Mouse (Mus musculus) limb, embryonic 12.5 days (tissue): Measurements from ENCODE around the gene Inpp5b. TPM values are rescaled to one million over a fixed set of nuclear protein-coding genes. Genes with fewer than 3 reads are reported as not detected.
"Not testable (repeated sequence)": the region's sequence is repeated elsewhere in the genome, so short reads cannot be mapped to it uniquely, and the experiment has no call there.

ENCODE experiments used
- ATAC-seq: fragments of 200-750 bp; cut with Nextera tagmentation; 2 replicates; pipeline ENCODE4 v1.8.0; 2017; ENCODE audit warnings: low read depth, moderate TSS enrichment; ENCODE audit not compliant: insufficient number of reproducible peaks, insufficient read depth, low FRiP score, low TSS enrichment
- H3K27ac ChIP-seq: fragments of 300-500 bp; sonication (generic); 2 replicates; pipeline ENCODE4 v1.5.1; 2016; ENCODE audit warnings: mild to moderate bottlenecking, moderate library complexity
- H3K27me3 ChIP-seq: fragments of 300-500 bp; sonication (generic); 2 replicates; pipeline ENCODE4 v1.6.1; 2016; ENCODE audit warnings: mild to moderate bottlenecking, moderate library complexity
- H3K36me3 ChIP-seq: fragments of 300-500 bp; sonication (generic); 2 replicates; pipeline ENCODE4 v1.6.1; 2016; ENCODE audit warnings: mild to moderate bottlenecking, moderate library complexity
- H3K4me1 ChIP-seq: fragments of 300-500 bp; sonication (generic); replicated peaks from 2 replicates; pipeline ENCODE4 v1.6.1; 2016
- H3K4me2 ChIP-seq: fragments of 300-500 bp; sonication (generic); 2 replicates; pipeline ENCODE4 v1.6.1; 2016; ENCODE audit warnings: mild to moderate bottlenecking, moderate library complexity
- H3K4me3 ChIP-seq: fragments of 300-500 bp; sonication (generic); replicated peaks from 2 replicates; pipeline ENCODE4 v1.5.1; 2016; ENCODE audit warnings: mild to moderate bottlenecking
- H3K9ac ChIP-seq: fragments of 300-500 bp; sonication (generic); replicated peaks from 2 replicates; pipeline ENCODE4 v1.6.1; 2016; ENCODE audit warnings: mild to moderate bottlenecking, moderate library complexity
- H3K9me3 ChIP-seq: fragments of 300-500 bp; sonication (generic); 2 replicates; pipeline ENCODE4 v1.6.1; 2016; ENCODE audit warnings: mild to moderate bottlenecking, moderate library complexity
- WGBS: fragments of 180-500 bp; shearing (Covaris S2); methylation state at CpG from one replicate; pipeline ENCODE4 v1.1.7; 2016; 5-methylcytosine and 5-hydroxymethylcytosine counted together
- polyA plus RNA-seq: library from polyadenylated mRNA; unstranded; fragments of >200 nt; fragmentation: Nextera tagmentation; extraction: Ambion mirVana; gene quantifications from 2 replicates; pipeline ENCODE4 v1.2.1, GENCODE M21; 2016

Inpp5b gene
- polyA plus RNA-seq, 1 experiment from 2014 or later, result 25.0 TPM

DNA sequence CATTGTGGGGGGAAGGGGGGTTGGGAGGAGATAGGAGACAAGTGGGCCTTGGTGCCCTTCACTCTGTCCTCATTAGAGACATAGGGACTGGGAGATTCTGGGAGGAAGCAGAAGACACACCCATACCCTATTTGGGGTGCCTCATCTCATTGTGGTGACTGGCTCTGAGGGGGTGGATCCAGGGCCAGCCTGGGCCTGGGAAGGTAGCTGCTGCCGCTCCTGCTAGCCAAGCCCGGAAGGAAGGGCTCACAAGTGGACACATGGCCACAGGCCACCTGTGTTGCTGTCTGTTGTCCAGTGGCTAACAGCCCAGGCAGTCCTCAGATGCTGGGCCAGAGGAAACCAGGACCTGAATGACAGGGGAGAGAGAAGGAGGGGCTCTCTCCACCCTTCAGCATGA lies 38.2 kb upstream of the Inpp5b start:
- Histone ChIP-seq H3K4me2 (peak overlapping the region; percentile 84), H3K9ac (no peak overlapping the region; the same call in 1 of the 2 replicates), H3K4me1 (peaks cover 75% of the 10 kb centered on the region), H3K9me3 (no peaks in the 10 kb centered on the region), H3K27ac (peak overlapping the region; percentile 96), H3K4me3 (peak overlapping the region; percentile 8), H3K27me3 (no peaks in the 10 kb centered on the region), H3K36me3 (peaks cover 26% of the 10 kb centered on the region)
- WGBS, result 21% methylated on average over 2 of the region's 2 CpGs
- ATAC-seq, result no peak

DNA sequence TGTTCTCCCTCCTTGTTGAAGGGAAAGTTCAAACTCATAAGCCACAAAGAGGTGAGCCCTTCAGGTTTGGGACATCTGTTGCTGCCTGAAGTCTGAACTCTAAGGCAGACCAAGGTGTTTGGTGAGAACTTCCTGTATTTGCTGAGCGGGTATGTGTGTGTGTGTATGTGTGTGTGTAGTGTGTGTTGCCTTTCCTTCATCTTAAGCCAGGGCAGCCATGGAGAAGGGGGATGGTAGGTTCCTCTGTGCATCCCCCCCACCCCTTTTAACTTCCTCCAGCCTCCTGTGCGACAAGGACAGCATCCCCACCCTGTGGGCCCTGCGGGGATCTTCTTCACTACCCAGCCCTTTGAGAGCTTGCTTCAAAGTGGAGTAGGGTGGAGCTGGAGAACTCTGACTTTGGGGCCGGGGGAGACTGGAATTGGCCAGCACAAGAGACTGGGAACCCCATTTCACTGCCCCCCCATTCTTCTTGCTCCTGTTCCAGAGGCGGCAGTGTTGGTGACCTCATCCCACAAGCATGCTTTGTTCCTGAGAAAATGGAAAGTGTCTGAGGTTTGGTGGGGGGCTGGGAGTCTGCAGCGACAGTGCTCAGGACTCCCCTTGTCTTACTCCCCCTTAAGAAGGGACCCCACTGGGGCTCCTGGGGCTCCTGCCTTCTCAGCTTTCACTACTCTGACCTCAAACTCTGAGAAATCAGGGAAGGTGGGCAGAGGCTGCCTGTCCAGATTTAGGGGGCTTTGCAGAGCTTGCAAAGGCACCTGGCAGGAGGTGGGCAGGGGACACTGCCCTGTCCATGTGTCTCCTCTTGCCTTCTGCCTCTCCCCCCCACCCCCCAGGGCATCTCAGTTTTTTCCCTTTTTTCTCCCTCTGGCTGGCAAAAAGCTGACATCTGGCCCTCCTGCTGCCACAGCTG lies 37.5 kb upstream of the Inpp5b start:
- Histone ChIP-seq H3K9me3 (no peaks in the 10 kb centered on the region), H3K4me1 (peaks cover 82% of the 10 kb centered on the region), H3K4me3 (peak overlapping the region; percentile 8), H3K27me3 (no peaks in the 10 kb centered on the region), H3K27ac (peak overlapping the region; percentile 96), H3K4me2 (peak overlapping the region; percentile 84), H3K9ac (peak overlapping the region; percentile 55), H3K36me3 (peaks cover 26% of the 10 kb centered on the region)
- WGBS, result 8% methylated on average over 6 of the region's 6 CpGs
- ATAC-seq, result no peak

DNA sequence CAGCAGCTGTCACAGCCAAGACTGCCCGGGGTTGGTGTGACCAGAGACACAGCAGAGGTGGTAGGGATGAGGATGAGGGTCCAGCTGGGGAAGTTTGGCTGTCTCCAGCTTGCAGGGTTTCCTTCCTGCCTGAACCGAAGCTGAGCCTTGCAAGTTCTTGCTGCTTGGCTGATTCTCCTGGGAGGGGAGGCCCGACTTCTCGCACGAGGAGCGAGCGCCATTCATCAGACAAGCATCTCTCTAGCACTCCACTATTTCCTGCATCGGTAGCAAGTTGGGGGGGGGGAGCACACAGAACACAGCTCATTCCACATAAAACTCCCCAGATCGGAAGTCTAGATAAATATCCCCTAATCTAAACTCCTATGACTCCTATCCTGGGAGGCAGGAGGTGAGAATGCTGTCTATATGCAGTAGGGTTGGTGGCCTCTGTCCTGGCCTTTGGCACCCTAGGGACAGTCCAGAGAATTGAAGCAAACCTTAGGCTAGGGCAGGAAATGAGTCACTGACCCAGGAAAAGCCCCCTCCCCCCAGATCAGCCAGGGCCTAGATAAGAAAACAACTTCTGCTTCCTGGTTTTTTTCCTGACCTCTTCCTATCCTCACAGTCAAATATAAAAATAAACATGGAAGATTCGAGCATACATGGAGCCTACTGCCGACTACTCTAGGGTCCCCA lies 36.7 kb upstream of the Inpp5b start:
- 26% methylated on average over 11 of the region's 11 CpGs for WGBS

DNA sequence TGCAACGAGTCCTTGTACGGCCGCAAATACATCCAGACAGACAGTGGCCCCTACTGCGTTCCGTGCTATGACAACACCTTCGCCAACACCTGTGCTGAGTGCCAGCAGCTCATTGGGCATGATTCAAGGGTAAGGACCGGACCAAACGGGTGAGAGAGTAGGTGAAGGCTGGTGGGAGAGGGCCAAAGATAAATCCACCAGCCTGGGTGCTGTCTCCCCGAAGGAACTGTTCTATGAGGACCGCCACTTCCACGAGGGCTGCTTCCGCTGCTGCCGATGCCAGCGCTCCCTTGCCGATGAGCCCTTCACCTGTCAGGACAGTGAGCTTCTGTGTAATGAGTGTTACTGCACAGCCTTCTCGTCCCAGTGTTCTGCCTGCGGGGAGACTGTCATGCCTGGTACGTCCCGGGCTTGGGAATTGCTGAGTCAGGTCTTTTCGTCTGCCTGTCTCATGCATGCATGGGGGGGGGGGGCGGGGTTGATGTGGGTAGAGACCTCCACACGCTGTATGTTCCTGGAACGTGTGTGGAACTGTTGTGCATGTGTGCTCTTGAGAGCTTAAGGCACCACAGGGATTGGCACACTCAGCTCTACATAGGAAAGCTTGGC lies 35.9 kb upstream of the Inpp5b start:
- H3K36me3 ChIP-seq, result peaks cover 26% of the 10 kb centered on the region
- no peak overlapping the region for H3K9ac ChIP-seq
- H3K9me3 ChIP-seq, result no peaks in the 10 kb centered on the region
- no peaks in the 10 kb centered on the region for H3K27me3 ChIP-seq
- ATAC-seq, result no peak
- no peak overlapping the region for H3K4me3 ChIP-seq
- H3K4me2 ChIP-seq, result no peak overlapping the region
- peaks cover 90% of the 10 kb centered on the region for H3K4me1 ChIP-seq
- 88% methylated on average over 23 of the region's 23 CpGs for WGBS
- peak overlapping the region; percentile 96 for H3K27ac ChIP-seq

More for the DNA sequence above, 36.7 kb upstream of the Inpp5b start:
- Histone ChIP-seq H3K36me3 (peaks cover 26% of the 10 kb centered on the region), H3K4me3 (peak overlapping the region; percentile 8), H3K4me1 (peaks cover 85% of the 10 kb centered on the region), H3K4me2 (peak overlapping the region; percentile 84), H3K9me3 (no peaks in the 10 kb centered on the region), H3K27ac (peak overlapping the region; percentile 96), H3K27me3 (no peaks in the 10 kb centered on the region), H3K9ac (peak overlapping the region; percentile 55)
- ATAC-seq, result no peak

DNA sequence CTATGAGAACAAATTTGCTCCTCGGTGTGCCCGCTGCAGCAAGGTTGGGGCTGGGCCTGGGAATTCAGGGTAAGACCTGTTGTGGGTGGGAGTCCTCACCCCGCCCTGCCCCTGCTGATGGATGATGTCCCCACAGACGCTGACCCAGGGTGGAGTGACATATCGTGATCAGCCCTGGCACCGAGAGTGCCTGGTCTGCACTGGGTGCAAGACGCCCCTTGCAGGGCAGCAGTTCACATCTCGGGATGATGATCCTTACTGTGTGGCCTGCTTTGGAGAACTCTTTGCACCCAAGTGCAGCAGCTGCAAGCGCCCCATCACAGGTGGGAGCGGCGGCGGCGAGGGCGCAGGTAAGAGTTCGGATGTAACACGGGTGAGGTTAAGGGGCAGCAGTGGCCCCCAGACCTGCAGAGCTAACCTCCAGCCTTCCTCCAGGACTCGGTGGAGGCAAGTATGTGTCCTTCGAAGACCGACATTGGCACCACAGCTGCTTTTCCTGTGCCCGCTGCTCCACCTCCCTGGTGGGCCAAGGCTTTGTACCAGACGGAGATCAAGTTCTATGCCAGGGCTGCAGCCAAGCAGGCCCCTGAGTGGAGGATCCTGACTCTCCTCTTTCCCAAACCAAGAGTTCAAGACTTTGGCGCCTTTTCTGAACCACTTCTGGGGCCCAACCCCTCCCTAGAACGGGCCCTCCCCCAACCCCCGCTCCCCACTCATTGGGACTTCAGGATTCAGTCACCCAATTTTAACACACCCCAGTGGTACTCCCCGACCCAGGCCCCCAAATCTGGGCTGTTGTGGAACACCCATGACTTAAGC lies 34.1 kb upstream of the Inpp5b start:
- H3K4me3 ChIP-seq, H3K4me2 ChIP-seq, H3K9me3 ChIP-seq, ATAC-seq, H3K27me3 ChIP-seq: not testable (repeated sequence)
- Histone ChIP-seq H3K4me1 (peaks cover 75% of the 10 kb centered on the region), H3K27ac (peak overlapping the region; percentile 98), H3K9ac (peak overlapping the region; percentile 12; the same call in 1 of the 2 replicates), H3K36me3 (peaks cover 26% of the 10 kb centered on the region)
- 87% methylated on average over 25 of the region's 25 CpGs for WGBS

DNA sequence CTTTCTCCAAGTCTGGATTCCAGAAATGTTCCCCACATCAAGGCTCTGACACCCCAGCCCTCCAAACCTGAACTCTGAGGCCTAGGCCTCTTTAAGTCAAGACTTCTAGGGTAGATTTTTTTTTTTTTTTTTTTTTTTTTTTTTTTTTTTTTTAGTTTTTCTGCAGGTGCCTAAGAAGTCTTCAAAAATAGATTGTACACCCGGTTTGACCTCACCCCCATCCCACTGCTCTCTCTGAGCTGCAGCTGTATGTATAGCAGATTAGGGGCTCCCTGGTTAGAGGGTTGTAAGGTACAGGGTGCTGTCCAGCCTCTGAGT lies 33.5 kb upstream of the Inpp5b start:
- H3K36me3 ChIP-seq, result peaks cover 26% of the 10 kb centered on the region
- H3K27me3 ChIP-seq, H3K9me3 ChIP-seq, H3K9ac ChIP-seq: not testable (repeated sequence)
- H3K4me1 ChIP-seq, result peaks cover 69% of the 10 kb centered on the region
- H3K4me2 ChIP-seq, result peak overlapping the region; percentile 56
- H3K27ac ChIP-seq, result peak overlapping the region; percentile 98
- ATAC-seq, result peak; percentile 4; the same call in 1 of the 2 replicates
- WGBS, result 15% methylated on average over 1 of the region's 1 CpGs
- H3K4me3 ChIP-seq, result peak overlapping the region; percentile 29; the same call in 1 of the 2 replicates

DNA sequence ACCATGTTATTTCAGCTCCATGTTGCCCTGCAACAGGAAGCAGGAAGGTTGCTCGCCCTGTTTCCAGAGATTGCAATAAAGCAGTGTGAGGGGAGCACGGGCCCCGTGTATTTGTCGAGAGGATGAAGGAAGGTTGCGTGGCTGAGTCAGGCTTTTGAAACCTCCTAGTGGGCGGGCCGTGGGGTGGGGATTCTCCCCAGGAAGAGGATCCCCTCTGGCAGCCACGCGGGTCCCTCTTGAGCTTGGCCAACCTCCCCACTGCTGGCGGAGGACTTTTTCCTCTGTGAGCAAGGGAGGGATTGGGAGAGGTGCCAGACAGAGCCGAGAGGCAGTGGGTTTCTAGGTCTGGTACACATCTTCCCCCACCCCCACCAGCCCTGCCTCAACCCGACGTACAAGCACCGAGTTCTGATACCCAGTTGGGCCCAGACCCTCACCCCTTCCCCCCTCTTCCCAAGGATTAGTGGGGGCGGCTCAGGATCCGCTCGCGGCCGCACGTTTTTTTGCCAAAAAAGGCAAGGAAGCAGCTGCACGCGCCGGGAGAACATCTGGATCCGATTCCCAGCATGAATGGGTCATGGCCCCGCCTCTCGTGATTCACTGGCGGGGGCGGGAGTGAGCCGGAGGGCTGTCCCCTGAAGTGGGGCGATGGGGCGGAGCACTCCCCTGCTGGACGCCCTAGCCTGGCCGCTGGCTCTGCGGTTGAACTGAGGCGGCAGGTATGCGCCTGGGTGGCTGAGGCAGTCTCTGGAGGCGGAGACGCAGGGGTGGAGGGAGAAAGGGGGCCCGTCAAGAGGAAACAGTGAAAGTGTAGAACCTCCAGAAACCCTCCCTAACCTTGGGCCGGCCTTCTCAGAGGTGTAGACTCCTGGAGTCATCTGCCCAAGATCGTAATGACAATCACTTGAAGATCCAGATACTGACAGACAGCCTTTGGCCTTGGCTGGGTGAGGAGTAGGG lies 32.9 kb upstream of the Inpp5b start:
- Histone ChIP-seq H3K4me2 (peak overlapping the region; percentile 56), H3K9ac (peak overlapping the region; percentile 52; the same call in 1 of the 2 replicates)

DNA sequence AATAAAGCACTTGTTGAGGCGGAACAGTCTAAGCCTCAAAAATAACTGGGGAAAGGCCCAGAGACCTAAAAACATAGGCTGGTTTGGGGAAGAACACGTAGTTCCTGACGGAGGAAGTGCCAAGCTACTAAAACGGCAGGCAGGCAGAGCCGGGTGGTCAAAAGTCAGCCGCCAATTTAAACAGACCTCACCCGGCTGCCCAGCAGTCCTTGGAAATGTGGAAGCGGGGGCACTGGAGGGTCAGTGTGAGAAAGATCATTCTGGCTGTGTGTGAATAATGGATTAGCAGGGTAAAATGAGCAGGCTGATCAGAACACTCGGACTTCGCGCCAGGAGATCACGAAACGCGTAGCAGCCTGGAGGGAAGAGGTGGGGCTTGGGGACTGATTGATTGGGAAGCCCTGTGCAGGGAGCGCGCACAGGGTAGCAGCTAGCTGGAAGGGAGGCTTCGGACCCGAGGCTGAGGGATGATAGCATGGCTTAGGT lies 31.6 kb upstream of the Inpp5b start:
- Histone ChIP-seq H3K27ac (peak overlapping the region; percentile 98), H3K27me3 (no peaks in the 10 kb centered on the region), H3K9ac (0 out of 2 replicates have a peak overlapping the region, but pooled peaks have one; percentile 27), H3K4me3 (peak overlapping the region; percentile 29), H3K4me2 (peak overlapping the region; percentile 56), H3K36me3 (peaks cover 26% of the 10 kb centered on the region), H3K9me3 (no peaks in the 10 kb centered on the region), H3K4me1 (peaks cover 51% of the 10 kb centered on the region)
- 4% methylated on average over 18 of the region's 18 CpGs for WGBS
- ATAC-seq, result no peak

More for the DNA sequence above, 32.9 kb upstream of the Inpp5b start:
- H3K27ac ChIP-seq, result peak overlapping the region; percentile 98
- no peaks in the 10 kb centered on the region for H3K9me3 ChIP-seq
- peak; percentile 87 for ATAC-seq
- peak overlapping the region; percentile 29 for H3K4me3 ChIP-seq
- peaks cover 26% of the 10 kb centered on the region for H3K36me3 ChIP-seq
- H3K4me1 ChIP-seq, result peaks cover 63% of the 10 kb centered on the region
- WGBS, result under 1% methylated on average over 41 of the region's 41 CpGs
- no peaks in the 10 kb centered on the region for H3K27me3 ChIP-seq

DNA sequence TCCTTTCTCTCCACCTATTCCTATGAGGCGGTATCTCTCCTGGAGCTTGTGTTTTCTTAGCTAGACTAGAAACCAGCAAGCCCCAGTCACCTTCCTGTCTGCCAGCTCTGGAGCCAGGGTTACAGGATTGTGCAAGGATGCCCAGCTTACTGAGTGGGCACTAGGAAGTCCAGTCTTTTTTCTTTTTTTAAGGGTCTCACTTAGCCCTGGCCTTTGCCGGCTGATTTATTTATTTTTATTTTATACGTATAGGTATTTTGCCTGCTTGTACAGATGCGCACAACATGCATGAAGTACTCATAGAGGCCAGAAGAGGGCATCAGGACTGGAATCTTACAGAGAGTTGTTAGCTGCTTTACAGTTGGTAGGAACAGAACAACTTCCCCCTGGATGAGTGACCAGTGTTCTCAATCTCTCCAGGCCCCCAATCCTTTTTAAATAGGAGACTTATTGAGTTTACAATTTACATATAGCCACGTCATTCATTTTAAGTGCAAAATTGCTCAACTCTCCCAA lies 30.8 kb upstream of the Inpp5b start:
- no peaks in the 10 kb centered on the region for H3K9me3 ChIP-seq
- peaks cover 50% of the 10 kb centered on the region for H3K4me1 ChIP-seq
- no peak for ATAC-seq
- no peaks in the 10 kb centered on the region for H3K27me3 ChIP-seq
- peaks cover 23% of the 10 kb centered on the region for H3K36me3 ChIP-seq
- WGBS, result 12% methylated on average over 5 of the region's 5 CpGs
- H3K4me3 ChIP-seq, result no peak overlapping the region
- peak overlapping the region; percentile 56 for H3K4me2 ChIP-seq
- H3K27ac ChIP-seq, result peak overlapping the region; percentile 98; the same call in 1 of the 2 replicates
- no peak overlapping the region for H3K9ac ChIP-seq
